Mouse (Mus musculus) left cerebral cortex, adult 2 months (tissue): ENCODE measurements at regions not wholly inside any gene's neighbourhood (a gene's known extent, or its start where the extent isn't known, plus 50 kb on each side); places are given as distances from the start of the nearest gene placed in this dataset.

Experiments
- DNase-seq, 2 experiments: peaks; one replicate each; pipeline ENCODE4 v3.0.0; 2021 to 2022; ENCODE audit warnings: low spot score in 2 of 2, mixed read lengths in 1 of 2; ENCODE audit errors: extremely low spot score in 1 of 2
- H3K27ac ChIP-seq: fragments of 200-600 bp; 2 replicates; pipeline ENCODE4 v1.8.1; 2022
- H3K4me3 ChIP-seq: fragments of 200-600 bp; 2 replicates; pipeline ENCODE4 v1.8.1; 2022
- CTCF ChIP-seq: fragments of 200-600 bp; IDR thresholded peaks from 2 replicates; pipeline ENCODE4 v1.8.1; 2022; ENCODE audit warnings: antibody characterized with exemption, mild to moderate bottlenecking, moderate library complexity
- intact Hi-C: fragments of 180-260 bp; cut with DNase I; formaldehyde crosslinking; loops from one replicate; pipeline ENCODE4 v1.15.1; 2025

GRCm38 (mm10) chr8:127860891-127861290 lies 497.5 kb upstream of the Nrp1 start:
- Histone ChIP-seq H3K4me3 (no peak overlapping the region), H3K27ac (no peak overlapping the region)
- no peak for DNase-seq
- intact Hi-C loops, result no loop called here
- no peak for TF ChIP-seq CTCF

GRCm38 (mm10) chr8:127884641-127885040 lies 473.8 kb upstream of the Nrp1 start:
- Histone ChIP-seq H3K4me3 (no peak overlapping the region), H3K27ac (no peak overlapping the region)
- DNase-seq, result no peak
- no peak for TF ChIP-seq CTCF
- intact Hi-C loops, result no loop called here

GRCm38 (mm10) chr8:127885211-127885610 lies 473.2 kb upstream of the Nrp1 start:
- DNase-seq, result no peak
- intact Hi-C loops, result no loop called here
- TF ChIP-seq CTCF, result no peak
- Histone ChIP-seq H3K4me3 (no peak overlapping the region), H3K27ac (no peak overlapping the region)

- TF ChIP-seq CTCF, result no peak
- no peak for DNase-seq
- H3K4me3 ChIP-seq, result no peak overlapping the region
- H3K27ac ChIP-seq, result no peak overlapping the region
- intact Hi-C loops, result no loop called here
Observed at GRCm38 (mm10) chr8:127885831-127886230, 472.6 kb upstream of the Nrp1 start.

- H3K4me3 ChIP-seq, result no peak overlapping the region
- DNase-seq, result no peak
- no peak for TF ChIP-seq CTCF
- intact Hi-C loops, result no loop called here
- H3K27ac ChIP-seq, result no peak overlapping the region
Observed at GRCm38 (mm10) chr8:127890729-127891128, 467.7 kb upstream of the Nrp1 start.

- H3K4me3 ChIP-seq, result no peak overlapping the region
- no peak overlapping the region for H3K27ac ChIP-seq
- no peak for DNase-seq
- no peak for TF ChIP-seq CTCF
- intact Hi-C loops, result no loop called here
Observed at GRCm38 (mm10) chr8:127894284-127894683, 464.1 kb upstream of the Nrp1 start.

- intact Hi-C loops, result no loop called here
- no peak for TF ChIP-seq CTCF
- Histone ChIP-seq H3K27ac (no peak overlapping the region), H3K4me3 (no peak overlapping the region)
- no peak for DNase-seq
Observed at GRCm38 (mm10) chr8:127908436-127908835, 450.0 kb upstream of the Nrp1 start.

GRCm38 (mm10) chr8:127909580-127909979 lies 448.8 kb upstream of the Nrp1 start:
- no peak overlapping the region for H3K4me3 ChIP-seq
- no peak for TF ChIP-seq CTCF
- no peak overlapping the region for H3K27ac ChIP-seq
- intact Hi-C loops, result no loop called here
- no peak for DNase-seq

- peak; percentile 9 to 14 for DNase-seq
- H3K4me3 ChIP-seq, result no peak overlapping the region
- intact Hi-C loops, result loop anchor here (1.0 to 10.0 kb wide), 5 partner anchors 116 to 379 kb away; no protein-coding TSS in a partner anchor
- TF ChIP-seq CTCF, result no peak
- peak overlapping the region; percentile 55; the same call in 1 of the 2 replicates for H3K27ac ChIP-seq
Observed at GRCm38 (mm10) chr8:127914086-127914485, 444.3 kb upstream of the Nrp1 start.

GRCm38 (mm10) chr8:127914914-127915313 lies 443.5 kb upstream of the Nrp1 start:
- no peak for TF ChIP-seq CTCF

GRCm38 (mm10) chr8:127915591-127916028 lies 442.8 kb upstream of the Nrp1 start:
- Histone ChIP-seq H3K4me3 (no peak overlapping the region), H3K27ac (peak overlapping the region; percentile 50; the same call in 1 of the 2 replicates)
- intact Hi-C loops, result loop anchor here (2.0 to 10.0 kb wide), 3 partner anchors 209 to 442 kb away; partner anchors contain the start of gene Nrp1
- TF ChIP-seq CTCF, result no peak
- DNase-seq, result no peak

More at GRCm38 (mm10) chr8:127914914-127915313, 443.5 kb upstream of the Nrp1 start:
- no peak for DNase-seq
- intact Hi-C loops, result loop anchor here (1.0 to 10.0 kb wide), 6 partner anchors 115 to 442 kb away; partner anchors contain the start of gene Nrp1
- Histone ChIP-seq H3K27ac (peak overlapping the region; percentile 1), H3K4me3 (no peak overlapping the region)

- intact Hi-C loops, result no loop called here
- DNase-seq, result no peak
- Histone ChIP-seq H3K27ac (no peak overlapping the region), H3K4me3 (no peak overlapping the region)
- no peak for TF ChIP-seq CTCF
Observed at GRCm38 (mm10) chr8:127921925-127922324, 436.5 kb upstream of the Nrp1 start.

GRCm38 (mm10) chr8:127923321-127923720 lies 435.1 kb upstream of the Nrp1 start:
- DNase-seq, result no peak
- TF ChIP-seq CTCF, result no peak
- Histone ChIP-seq H3K27ac (no peak overlapping the region), H3K4me3 (no peak overlapping the region)
- intact Hi-C loops, result no loop called here
